Mouse (Mus musculus) intestine, embryonic 14.5 days (tissue): Measurements from ENCODE around the gene Stil. TPM values are rescaled to one million over a fixed set of nuclear protein-coding genes. Genes with fewer than 3 reads are reported as not detected.
A peak's percentile ranks its signal among the peaks of the same experiment; 100 is the strongest.

Experiments
- ATAC-seq: fragments of 200-750 bp; cut with Nextera tagmentation; replicated peaks from 2 replicates; pipeline ENCODE4 v1.8.0; 2017; ENCODE audit warnings: low read depth, moderate number of reproducible peaks, moderate TSS enrichment, moderate library complexity; ENCODE audit not compliant: low FRiP score, low TSS enrichment
- DNase-seq: peaks from one replicate; pipeline ENCODE4 v3.0.0-alpha.2; 2018; ENCODE audit warnings: low spot score
- H3K27ac ChIP-seq: fragments of 300-500 bp; sonication (generic); 2 replicates; pipeline ENCODE4 v1.5.1; 2014; ENCODE audit warnings: low read depth, mild to moderate bottlenecking, control low read depth
- H3K27me3 ChIP-seq: fragments of 300-500 bp; sonication (generic); replicated peaks from 2 replicates; pipeline ENCODE4 v1.6.1; 2014; ENCODE audit warnings: low read length, control low read depth; ENCODE audit not compliant: control insufficient read depth, insufficient read depth
- H3K36me3 ChIP-seq: fragments of 300-500 bp; sonication (generic); 2 replicates; pipeline ENCODE4 v1.6.1; 2014; ENCODE audit warnings: low read length, control low read depth; ENCODE audit not compliant: control insufficient read depth, insufficient read depth
- H3K4me1 ChIP-seq: fragments of 300-500 bp; sonication (generic); replicated peaks from 2 replicates; pipeline ENCODE4 v1.6.1; 2014; ENCODE audit warnings: low read length, control low read depth, mixed read lengths; ENCODE audit not compliant: control insufficient read depth, insufficient read depth
- H3K4me2 ChIP-seq: fragments of 300-500 bp; sonication (generic); 2 replicates; pipeline ENCODE4 v1.6.1; 2014; ENCODE audit warnings: low read length
- H3K4me3 ChIP-seq: fragments of 300-500 bp; sonication (generic); 2 replicates; pipeline ENCODE4 v1.5.1; 2014; ENCODE audit warnings: low read depth, low read length, control low read depth, mixed read lengths
- H3K9ac ChIP-seq: fragments of 300-500 bp; sonication (generic); 2 replicates; pipeline ENCODE4 v1.6.1; 2014; ENCODE audit warnings: mild to moderate bottlenecking, low read length
- H3K9me3 ChIP-seq: fragments of 300-500 bp; sonication (generic); 2 replicates; pipeline ENCODE4 v1.6.1; 2016; ENCODE audit warnings: low read length, control low read depth; ENCODE audit not compliant: control insufficient read depth
- WGBS: fragments of 180-500 bp; shearing (Covaris S2); extraction: QIAGEN DNeasy Blood & Tissue Kit; methylation state at CpG from one replicate; pipeline ENCODE4 v1.1.7; 2014; 5-methylcytosine and 5-hydroxymethylcytosine counted together
- polyA plus RNA-seq: library from polyadenylated mRNA; unstranded; fragments of >200 nt; fragmentation: Nextera tagmentation; extraction: Ambion mirVana; gene quantifications from 2 replicates; pipeline ENCODE4 v1.2.1, GENCODE M21; 2014

The Stil gene
- polyA plus RNA-seq, 1 experiment from 2014 or later: 18.1 TPM

- Histone ChIP-seq H3K36me3 (no peaks in the 10 kb centered on the region), H3K27me3 (peaks cover 98% of the 10 kb centered on the region), H3K27ac (no peak overlapping the region), H3K4me3 (no peak overlapping the region), H3K4me2 (no peak overlapping the region), H3K4me1 (peaks cover 9% of the 10 kb centered on the region), H3K9ac (no peak overlapping the region), H3K9me3 (no peaks in the 10 kb centered on the region)
- 27% methylated on average over 3 of the region's 3 CpGs for WGBS
- no peak for ATAC-seq
- DNase-seq: no peak
Observed at GRCm38 (mm10) chr4:115055691-115056090, 55.7 kb downstream of the Stil start.

- peak; percentile 33; the same call in 1 of the 2 replicates for ATAC-seq
- H3K27ac ChIP-seq: peak within 1 kb of the TSS; percentile 38; the same call in 1 of the 2 replicates
- no peaks in the 10 kb centered on the region for H3K36me3 ChIP-seq
- H3K9me3 ChIP-seq: no peaks in the 10 kb centered on the region
- DNase-seq: peak; percentile 81
- H3K4me3 ChIP-seq: peak within 1 kb of the TSS; percentile 33
- WGBS: under 1% methylated on average over 59 of the region's 60 CpGs
- H3K27me3 ChIP-seq: peaks cover 98% of the 10 kb centered on the region
- H3K4me1 ChIP-seq: peaks cover 9% of the 10 kb centered on the region
- peak within 1 kb of the TSS; percentile 25 for H3K9ac ChIP-seq
- peak within 1 kb of the TSS; percentile 52 for H3K4me2 ChIP-seq
Observed at GRCm38 (mm10) chr4:115056371-115056920, 56.5 kb downstream of the Stil start, which contains the start of gene Tal1. TSS of gene Tal1 (plus strand) at chr4:115056426.

- Histone ChIP-seq H3K36me3 (no peaks in the 10 kb centered on the region), H3K9me3 (no peaks in the 10 kb centered on the region), H3K4me1 (peaks cover 9% of the 10 kb centered on the region), H3K9ac (peak overlapping the region; percentile 27), H3K27ac (peak overlapping the region; percentile 38; the same call in 1 of the 2 replicates), H3K4me2 (peak overlapping the region; percentile 52), H3K4me3 (peak overlapping the region; percentile 33), H3K27me3 (peaks cover 98% of the 10 kb centered on the region)
- under 1% methylated on average over 48 of the region's 48 CpGs for WGBS
- ATAC-seq (no peak; the same call in 1 of the 2 replicates), DNase-seq (peak; percentile 90)
Observed at GRCm38 (mm10) chr4:115056921-115057673, 57.1 kb downstream of the Stil start.

GRCm38 (mm10) chr4:115057674-115058316, 57.8 kb downstream of the Stil start:
- ATAC-seq: no peak
- 2% methylated on average over 33 of the region's 33 CpGs for WGBS
- Histone ChIP-seq H3K4me1 (peaks cover 9% of the 10 kb centered on the region), H3K27ac (peak overlapping the region; percentile 3; the same call in 1 of the 2 replicates), H3K9ac (0 out of 2 replicates have a peak overlapping the region, but pooled peaks have one; percentile 27), H3K4me3 (peak overlapping the region; percentile 33; the same call in 1 of the 2 replicates), H3K4me2 (no peak overlapping the region), H3K27me3 (peaks cover 98% of the 10 kb centered on the region), H3K36me3 (no peaks in the 10 kb centered on the region), H3K9me3 (no peaks in the 10 kb centered on the region)
- DNase-seq: peak; percentile 79

- H3K4me2 ChIP-seq: peak overlapping the region; percentile 7
- H3K9ac ChIP-seq: no peak overlapping the region
- 0 out of 2 replicates have a peak overlapping the region, but pooled peaks have one; percentile 3 for H3K27ac ChIP-seq
- WGBS: 1% methylated on average over 20 of the region's 20 CpGs
- no peaks in the 10 kb centered on the region for H3K36me3 ChIP-seq
- H3K4me1 ChIP-seq: peaks cover 10% of the 10 kb centered on the region
- ATAC-seq (no peak), DNase-seq (peak; percentile 77)
- peaks cover 99% of the 10 kb centered on the region for H3K27me3 ChIP-seq
- peak overlapping the region; percentile 33; the same call in 1 of the 2 replicates for H3K4me3 ChIP-seq
- H3K9me3 ChIP-seq: no peaks in the 10 kb centered on the region
Observed at GRCm38 (mm10) chr4:115058317-115058761, 58.4 kb downstream of the Stil start.

GRCm38 (mm10) chr4:115058871-115059590, 59.1 kb downstream of the Stil start:
- no peak overlapping the region for H3K27ac ChIP-seq
- no peak overlapping the region for H3K9ac ChIP-seq
- H3K4me2 ChIP-seq: peak overlapping the region; percentile 7

GRCm38 (mm10) chr4:115059871-115060270, 59.9 kb downstream of the Stil start:
- peaks cover 10% of the 10 kb centered on the region for H3K4me1 ChIP-seq
- 13% methylated on average over 12 of the region's 12 CpGs for WGBS
- peaks cover 100% of the 10 kb centered on the region for H3K27me3 ChIP-seq
- no peak overlapping the region for H3K9ac ChIP-seq
- H3K9me3 ChIP-seq: no peaks in the 10 kb centered on the region
- ATAC-seq (no peak), DNase-seq (peak; percentile 71)
- no peaks in the 10 kb centered on the region for H3K36me3 ChIP-seq
- H3K27ac ChIP-seq: no peak overlapping the region; the same call in 1 of the 2 replicates
- peak overlapping the region; percentile 11; the same call in 1 of the 2 replicates for H3K4me2 ChIP-seq
- H3K4me3 ChIP-seq: peak overlapping the region; percentile 8; the same call in 1 of the 2 replicates

More at GRCm38 (mm10) chr4:115058871-115059590, 59.1 kb downstream of the Stil start:
- ATAC-seq (no peak), DNase-seq (no peak)
- Histone ChIP-seq H3K4me1 (peaks cover 10% of the 10 kb centered on the region), H3K27me3 (peaks cover 100% of the 10 kb centered on the region), H3K4me3 (peak overlapping the region; percentile 10), H3K9me3 (no peaks in the 10 kb centered on the region), H3K36me3 (no peaks in the 10 kb centered on the region)
- WGBS: 3% methylated on average over 23 of the region's 23 CpGs

- peaks cover 10% of the 10 kb centered on the region for H3K4me1 ChIP-seq
- H3K4me3 ChIP-seq: peak overlapping the region; percentile 8; the same call in 1 of the 2 replicates
- H3K4me2 ChIP-seq: no peak overlapping the region
- no peak overlapping the region for H3K27ac ChIP-seq
- ATAC-seq (no peak), DNase-seq (no peak)
- H3K9me3 ChIP-seq: no peaks in the 10 kb centered on the region
- peaks cover 100% of the 10 kb centered on the region for H3K27me3 ChIP-seq
- H3K36me3 ChIP-seq: no peaks in the 10 kb centered on the region
- WGBS: 15% methylated on average over 3 of the region's 3 CpGs
- H3K9ac ChIP-seq: no peak overlapping the region
Observed at GRCm38 (mm10) chr4:115060753-115061152, 60.8 kb downstream of the Stil start.
